Mouse (Mus musculus): ENCODE data around the gene Akap13. TPM values are rescaled to one million over a fixed set of nuclear protein-coding genes. Genes with fewer than 3 reads are reported as not detected.

Gene Akap13
- total and polyA plus RNA-seq, 3 experiments = 11.4 to 32.5 (median 27.7) TPM

- no peak for TF ChIP-seq SIN3A (IDR thresholded peaks at IDR 0.05; ENCODE audit: low read length)
- no peak for TF ChIP-seq CHD2 (IDR thresholded peaks at IDR 0.05; ENCODE audit: low read length)
- no peak for TF ChIP-seq MYC (IDR thresholded peaks at IDR 0.05; ENCODE audit: low read depth, low read length)
- no peak for TF ChIP-seq IRF4 (IDR thresholded peaks at IDR 0.05; ENCODE audit: low read depth, low read length)
- no peak for TF ChIP-seq POLR2A (IDR thresholded peaks at IDR 0.05; ENCODE audit: low read depth, low read length)
- no peak for TF ChIP-seq TCF12 (IDR thresholded peaks at IDR 0.05; ENCODE audit: low read depth, low read length)
- TF ChIP-seq USF2 (conservative IDR thresholded peaks at IDR 0.05; ENCODE audit: low read depth, low read length) = no peak
- no peak for TF ChIP-seq NELFE (IDR thresholded peaks at IDR 0.05; ENCODE audit: low read depth, low read length)
- Histone ChIP-seq H3K27me3 (replicated peaks) (no peaks in the 10 kb centered on the region), H3K9ac (ENCODE audit: insufficient read depth, low read depth) (no peak overlapping the region), H3K79me2 (replicated peaks; ENCODE audit: control insufficient read depth, extremely low read depth, insufficient read depth, poor library complexity, severe bottlenecking) (no peaks in the 10 kb centered on the region), H3K9me3 (replicated peaks; ENCODE audit: low read length) (no peaks in the 10 kb centered on the region), H3K4me1 (ENCODE audit: control insufficient read depth in 1 of 2, insufficient read depth in 2 of 2) (peaks cover 6 to 40% of the 10 kb centered on the region in 2 experiments), H3K27ac (ENCODE audit: insufficient read depth, low read depth) (no peak overlapping the region), H3K36me3 (replicated peaks in 1 of 2; ENCODE audit: control insufficient read depth in 1 of 2, insufficient read depth in 1 of 2, low read length in 1 of 2) (peaks cover 0 to 2% of the 10 kb centered on the region in 2 experiments), H3K4me2 (ENCODE audit: insufficient read depth, low read depth, poor library complexity, severe bottlenecking) (no peak overlapping the region), H3K4me3 (replicated peaks in 1 of 3; ENCODE audit: low read depth in 2 of 3, low read length in 2 of 3, poor library complexity in 1 of 3) (no peak overlapping the region)
- dilution Hi-C loops (cut with MboI; ENCODE audit: extremely low pct_ligation_motif_present, extremely low pct_unique_long_range_greater_than_20kb, low sequenced_read_pairs) (no loop called here), in situ Hi-C loops (cut with MboI; ENCODE audit: low pct_ligation_motif_present, low pct_unique_long_range_greater_than_20kb, low sequenced_read_pairs) (loop anchor here (10.0 to 25.0 kb wide), 3 partner anchors 53 to 421 kb away; no protein-coding TSS in a partner anchor)
- no peak for DNase-seq (ENCODE audit: extremely low read depth)
Measured at GRCm38 (mm10) chr7:75558225-75558624, 102.9 kb downstream of the Akap13 start.

- dilution Hi-C loops (cut with MboI; ENCODE audit: extremely low pct_ligation_motif_present, extremely low pct_unique_long_range_greater_than_20kb, low sequenced_read_pairs) = no loop called here
- Histone ChIP-seq H3K4me1 (ENCODE audit: control insufficient read depth in 1 of 2, insufficient read depth in 2 of 2) (peaks cover 8 to 44% of the 10 kb centered on the region in 2 experiments), H3K79me2 (replicated peaks; ENCODE audit: control insufficient read depth, extremely low read depth, insufficient read depth, poor library complexity, severe bottlenecking) (no peaks in the 10 kb centered on the region; the same call in 1 of the 2 replicates)
Measured at GRCm38 (mm10) chr7:75559119-75559518, 103.8 kb downstream of the Akap13 start.

GRCm38 (mm10) chr7:75559915-75560314 is 104.6 kb downstream of the Akap13 start:
- H3K9me3 ChIP-seq (replicated peaks; ENCODE audit: low read length) = no peaks in the 10 kb centered on the region
- H3K4me3 ChIP-seq (replicated peaks in 1 of 3; ENCODE audit: low read depth in 2 of 3, low read length in 2 of 3, poor library complexity in 1 of 3) = no peak overlapping the region
- in situ Hi-C loops (cut with MboI; ENCODE audit: low pct_ligation_motif_present, low pct_unique_long_range_greater_than_20kb, low sequenced_read_pairs) (loop anchor here (10.0 to 25.0 kb wide), 3 partner anchors 55 to 423 kb away; no protein-coding TSS in a partner anchor), dilution Hi-C loops (cut with MboI; ENCODE audit: extremely low pct_ligation_motif_present, extremely low pct_unique_long_range_greater_than_20kb, low sequenced_read_pairs) (no loop called here)
- no peaks in the 10 kb centered on the region; the same call in 1 of the 2 replicates for H3K79me2 ChIP-seq (replicated peaks; ENCODE audit: control insufficient read depth, extremely low read depth, insufficient read depth, poor library complexity, severe bottlenecking)
- no peak for DNase-seq (ENCODE audit: extremely low read depth)
- peaks cover 9 to 45% of the 10 kb centered on the region in 2 experiments for H3K4me1 ChIP-seq (ENCODE audit: control insufficient read depth in 1 of 2, insufficient read depth in 2 of 2)
- H3K9ac ChIP-seq (ENCODE audit: insufficient read depth, low read depth) = no peak overlapping the region
- TF ChIP-seq BHLHE40 (IDR thresholded peaks at IDR 0.05; ENCODE audit: low read depth, low read length) (no peak), ETS1 (conservative IDR thresholded peaks at IDR 0.05; ENCODE audit: low read depth, low read length) (no peak), MAFK (IDR thresholded peaks at IDR 0.05; ENCODE audit: insufficient replicate concordance, low read length) (no peak), MEF2A (IDR thresholded peaks at IDR 0.05; ENCODE audit: borderline replicate concordance, low read depth, low read length) (no peak), HCFC1 (IDR thresholded peaks at IDR 0.05; ENCODE audit: low read depth, low read length) (no peak), ZC3H11A (IDR thresholded peaks at IDR 0.05; ENCODE audit: low read depth, low read length) (no peak), EP300 (IDR thresholded peaks at IDR 0.05; ENCODE audit: low read length) (no peak), IRF4 (IDR thresholded peaks at IDR 0.05; ENCODE audit: low read depth, low read length) (no peak), JUN (IDR thresholded peaks at IDR 0.05; ENCODE audit: insufficient read depth, low read depth, low read length) (no peak), MXI1 (IDR thresholded peaks at IDR 0.05; ENCODE audit: low read depth, low read length) (no peak), CTCF (conservative IDR thresholded peaks at IDR 0.05 in 1 of 2, IDR thresholded peaks at IDR 0.05 in 1 of 2; ENCODE audit: low read depth in 2 of 2, low read length in 2 of 2) (no peak), GABPA (IDR thresholded peaks at IDR 0.05; ENCODE audit: insufficient replicate concordance, low read depth, low read length) (no peak), USF1 (IDR thresholded peaks at IDR 0.05; ENCODE audit: low read depth, low read length) (no peak), CHD1 (IDR thresholded peaks at IDR 0.05; ENCODE audit: low read depth, low read length) (no peak), PAX5 (IDR thresholded peaks at IDR 0.05; ENCODE audit: low read length) (no peak)
- no peaks in the 10 kb centered on the region for H3K27me3 ChIP-seq (replicated peaks)
- peaks cover 0 to 6% of the 10 kb centered on the region in 2 experiments for H3K36me3 ChIP-seq (replicated peaks in 1 of 2; ENCODE audit: control insufficient read depth in 1 of 2, insufficient read depth in 1 of 2, low read length in 1 of 2)
- no peak overlapping the region for H3K27ac ChIP-seq (ENCODE audit: insufficient read depth, low read depth)
- H3K4me2 ChIP-seq (ENCODE audit: insufficient read depth, low read depth, poor library complexity, severe bottlenecking) = no peak overlapping the region

More at GRCm38 (mm10) chr7:75559119-75559518, 103.8 kb downstream of the Akap13 start:
- Histone ChIP-seq H3K9me3 (replicated peaks; ENCODE audit: low read length) (no peaks in the 10 kb centered on the region), H3K36me3 (replicated peaks in 1 of 2; ENCODE audit: control insufficient read depth in 1 of 2, insufficient read depth in 1 of 2, low read length in 1 of 2) (peaks cover 0 to 6% of the 10 kb centered on the region in 2 experiments), H3K4me3 (replicated peaks in 1 of 3; ENCODE audit: low read depth in 2 of 3, low read length in 2 of 3, poor library complexity in 1 of 3) (no peak overlapping the region), H3K4me2 (ENCODE audit: insufficient read depth, low read depth, poor library complexity, severe bottlenecking) (no peak overlapping the region), H3K9ac (ENCODE audit: insufficient read depth, low read depth) (no peak overlapping the region), H3K27me3 (replicated peaks) (no peaks in the 10 kb centered on the region), H3K27ac (ENCODE audit: insufficient read depth, low read depth) (no peak overlapping the region)
- TF ChIP-seq ELF1 (IDR thresholded peaks at IDR 0.05; ENCODE audit: low read depth, low read length) (no peak), USF2 (conservative IDR thresholded peaks at IDR 0.05; ENCODE audit: low read depth, low read length) (no peak), USF1 (IDR thresholded peaks at IDR 0.05; ENCODE audit: low read depth, low read length) (no peak), MXI1 (IDR thresholded peaks at IDR 0.05; ENCODE audit: low read depth, low read length) (no peak), IRF4 (IDR thresholded peaks at IDR 0.05; ENCODE audit: low read depth, low read length) (no peak), MAX (IDR thresholded peaks at IDR 0.05; ENCODE audit: low read length) (no peak), CHD2 (IDR thresholded peaks at IDR 0.05; ENCODE audit: low read length) (no peak), SIN3A (IDR thresholded peaks at IDR 0.05; ENCODE audit: low read length) (no peak), PAX5 (IDR thresholded peaks at IDR 0.05; ENCODE audit: low read length) (no peak), TBP (conservative IDR thresholded peaks at IDR 0.05; ENCODE audit: low read depth, low read length) (no peak), POLR2AphosphoS2 (IDR thresholded peaks at IDR 0.05; ENCODE audit: low read depth, low read length) (no peak), ZKSCAN1 (IDR thresholded peaks at IDR 0.05; ENCODE audit: borderline replicate concordance, low read depth, low read length) (no peak), UBTF (IDR thresholded peaks at IDR 0.05; ENCODE audit: low read depth, low read length) (no peak), NELFE (IDR thresholded peaks at IDR 0.05; ENCODE audit: low read depth, low read length) (no peak), POLR2A (IDR thresholded peaks at IDR 0.05; ENCODE audit: low read depth, low read length) (no peak)
- DNase-seq (ENCODE audit: extremely low read depth) = no peak
- in situ Hi-C loops (cut with MboI; ENCODE audit: low pct_ligation_motif_present, low pct_unique_long_range_greater_than_20kb, low sequenced_read_pairs) = loop anchor here (10.0 to 25.0 kb wide), 3 partner anchors 54 to 422 kb away; no protein-coding TSS in a partner anchor
